17 mouse cellular contexts compared by ENCODE assay signal in genomic region chr17:25700863-25701496, GRCm38 (mm10). TPM values are rescaled to one million over a fixed set of nuclear protein-coding genes. Genes with fewer than 3 reads are reported as not detected.
DNase-seq lines count a peak whose midpoint lies in the region; ATAC-seq and TF ChIP-seq lines count a peak whose summit lies in the region.
"Had no signal": no experiment of that assay in that cellular context is flagged by ENCODE, and none has a peak within 500 bp of the region (broad histone marks: within the 10 kb centered on the region; RNA-seq: fewer than 3 reads in every experiment).

No protein-coding gene starts in this region.

- H3K9ac ChIP-seq in intestine, postnatal 0 days (ENCODE audit: low read depth, low read length) = no peak overlapping the region
- H3K9ac ChIP-seq in intestine, embryonic 16.5 days (ENCODE audit: low read depth, low read length) = no peak overlapping the region
- H3K9ac ChIP-seq: heart, embryonic 15.5 days had no signal

- TF ChIP-seq CTCF in intestine, postnatal 0 days (IDR thresholded peaks at IDR 0.05; ENCODE audit: low read depth) = peak; percentile 57
- TF ChIP-seq CTCF in G1E (IDR thresholded peaks at IDR 0.05; ENCODE audit: low read depth, low read length) = 0 out of 2 replicates have a peak, but pooled peaks have one; percentile 28

- no peaks in the 10 kb centered on the region for H3K9me3 ChIP-seq in intestine, postnatal 0 days (ENCODE audit: control insufficient read depth)
- H3K9me3 ChIP-seq in intestine, embryonic 16.5 days (ENCODE audit: control insufficient read depth, low read length) = no peaks in the 10 kb centered on the region
- H3K9me3 ChIP-seq in G1E (replicated peaks) = no peaks in the 10 kb centered on the region
- H3K9me3 ChIP-seq: embryonic facial prominence, embryonic 10.5 days; forebrain, embryonic 10.5 days; heart, embryonic 15.5 days had no signal

- no peak overlapping the region for H3K27ac ChIP-seq in intestine, postnatal 0 days (ENCODE audit: low read depth, low read length)
- no peak overlapping the region for H3K27ac ChIP-seq in intestine, embryonic 16.5 days (ENCODE audit: low read length)
- H3K27ac ChIP-seq: embryonic facial prominence, embryonic 10.5 days; forebrain, embryonic 10.5 days; heart, embryonic 15.5 days had no signal

- H3K4me1 ChIP-seq in intestine, postnatal 0 days (replicated peaks; ENCODE audit: control insufficient read depth, insufficient read depth, low read length) = no peaks in the 10 kb centered on the region
- no peaks in the 10 kb centered on the region for H3K4me1 ChIP-seq in intestine, embryonic 16.5 days (ENCODE audit: control insufficient read depth, insufficient read depth, low read length)
- no peaks in the 10 kb centered on the region for H3K4me1 ChIP-seq in G1E (ENCODE audit: insufficient read depth, low read depth, low read length)
- H3K4me1 ChIP-seq: heart, embryonic 15.5 days had no signal

- no peak overlapping the region for H3K4me3 ChIP-seq in intestine, postnatal 0 days (ENCODE audit: low read depth, low read length)
- no peak overlapping the region for H3K4me3 ChIP-seq in intestine, embryonic 16.5 days (ENCODE audit: low read length)
- no peak overlapping the region for H3K4me3 ChIP-seq in G1E (ENCODE audit: low read depth, low read length)
- H3K4me3 ChIP-seq: embryonic facial prominence, embryonic 10.5 days; forebrain, embryonic 10.5 days; heart, embryonic 15.5 days had no signal

- H3K4me2 ChIP-seq in intestine, postnatal 0 days (replicated peaks; ENCODE audit: low read depth) = no peak overlapping the region
- H3K4me2 ChIP-seq in intestine, embryonic 16.5 days (ENCODE audit: low read depth, low read length) = no peak overlapping the region
- H3K4me2 ChIP-seq: heart, embryonic 15.5 days had no signal

- H3K27me3 ChIP-seq in intestine, postnatal 0 days (replicated peaks; ENCODE audit: control insufficient read depth, insufficient read depth, low read length) = 0 out of 2 replicates have a peak, but pooled peaks cover 3% of the 10 kb centered on the region
- H3K27me3 ChIP-seq in intestine, embryonic 16.5 days (replicated peaks; ENCODE audit: control insufficient read depth, insufficient read depth, low read length) = no peaks in the 10 kb centered on the region
- H3K27me3 ChIP-seq in G1E (ENCODE audit: insufficient read depth, low read length) = peaks cover 13% of the 10 kb centered on the region; the same call in 1 of the 2 replicates

- no peaks in the 10 kb centered on the region for H3K36me3 ChIP-seq in intestine, postnatal 0 days (ENCODE audit: control insufficient read depth, insufficient read depth)
- no peaks in the 10 kb centered on the region for H3K36me3 ChIP-seq in intestine, embryonic 16.5 days (ENCODE audit: control insufficient read depth, insufficient read depth, low read length)
- H3K36me3 ChIP-seq in G1E (replicated peaks) = no peaks in the 10 kb centered on the region
- H3K36me3 ChIP-seq: embryonic facial prominence, embryonic 10.5 days; forebrain, embryonic 10.5 days; heart, embryonic 15.5 days had no signal

- DNase-seq in retina, postnatal 1 day = peak; percentile 42
- no peak for DNase-seq in retina, embryonic 14.5 days (ENCODE audit: low spot score)
- DNase-seq in G1E (ENCODE audit: low spot score) = no peak
- DNase-seq in induced T-regulatory cell, adult 2 months (ENCODE audit: low read depth) = peak; percentile 34
- DNase-seq in ovary, postnatal 10 days (ENCODE audit: low spot score) = no peak
- DNase-seq in T-cell, adult 2 months (ENCODE audit: low spot score) = no peak
- DNase-seq: adrenal gland, postnatal 25 days; cerebellum, adult 11-12 months; gastrocnemius, postnatal 10 days; lung, adult 18-20 months had no signal

- WGBS in intestine, postnatal 0 days = 61% methylated on average over 9 of the region's 9 CpGs
- WGBS in intestine, embryonic 16.5 days = 63% methylated on average over 9 of the region's 9 CpGs

- ATAC-seq in intestine, postnatal 0 days = no peak
- ATAC-seq in intestine, embryonic 16.5 days = no peak
- ATAC-seq in G1E (ENCODE audit: extremely low read depth, insufficient number of reproducible peaks, low FRiP score, poor library complexity, severe bottlenecking) = no peak
- ATAC-seq: inflammation-experienced regulatory T-cells, adult 6 months had no signal

RNA-seq across cellular contexts. Expression of gene Gng13, which starts 16.0 kb away (rescaled TPM):
- polyA plus RNA-seq in intestine, postnatal 0 days (2015; fragmentation: Nextera tagmentation; extraction: Ambion mirVana) = 0.92 and 0.95 TPM in 2 replicates
- polyA plus RNA-seq in intestine, embryonic 16.5 days (2015; fragmentation: Nextera tagmentation; extraction: Ambion mirVana) = 1.9 TPM in 2 replicates
- total RNA-seq in G1E (2014; fragmentation: Nextera tagmentation) = not detected in 2 replicates
- total RNA-seq in G1E (2017) = 0.16 TPM in 1 of 2 replicates, not detected in the other
- polyA plus RNA-seq in G1E (2012) = not detected in 2 replicates
- total RNA-seq: adrenal gland, postnatal 25 days; gastrocnemius, postnatal 10 days had no signal
- polyA plus RNA-seq: inflammation-experienced regulatory T-cells, adult 6 months had no signal

RNA-seq across cellular contexts. Expression of gene Chtf18, which starts 26.2 kb away (rescaled TPM):
- polyA plus RNA-seq in intestine, postnatal 0 days (2015; fragmentation: Nextera tagmentation; extraction: Ambion mirVana) = 4.3 and 6.1 TPM in 2 replicates
- 20.6 and 22.7 TPM in 2 replicates for polyA plus RNA-seq in intestine, embryonic 16.5 days (2015; fragmentation: Nextera tagmentation; extraction: Ambion mirVana)
- 7.3 and 17.7 TPM in 2 replicates for total RNA-seq in G1E (2014; fragmentation: Nextera tagmentation)
- 24.4 and 26.2 TPM in 2 replicates for total RNA-seq in G1E (2017)
- polyA plus RNA-seq in G1E (2012) = 80.9 and 89.1 TPM in 2 replicates

RNA-seq across cellular contexts. Expression of gene Rpusd1, which starts 26.5 kb away (rescaled TPM):
- polyA plus RNA-seq in intestine, postnatal 0 days (2015; fragmentation: Nextera tagmentation; extraction: Ambion mirVana) = 6.7 and 7.2 TPM in 2 replicates
- 15.8 and 19.4 TPM in 2 replicates for polyA plus RNA-seq in intestine, embryonic 16.5 days (2015; fragmentation: Nextera tagmentation; extraction: Ambion mirVana)
- total RNA-seq in G1E (2014; fragmentation: Nextera tagmentation) (7.5 and 7.8 TPM in 2 replicates), G1E (2017) (3.6 and 4.2 TPM in 2 replicates)
- polyA plus RNA-seq in G1E (2012) = 28.2 and 30.1 TPM in 2 replicates

RNA-seq across cellular contexts. Expression of gene Mslnl, which starts 34.9 kb away (rescaled TPM):
- polyA plus RNA-seq in intestine, postnatal 0 days (2015; fragmentation: Nextera tagmentation; extraction: Ambion mirVana) = not detected in 2 replicates
- polyA plus RNA-seq in intestine, embryonic 16.5 days (2015; fragmentation: Nextera tagmentation; extraction: Ambion mirVana) = 0.05 TPM in 2 replicates
- total RNA-seq in G1E (2014; fragmentation: Nextera tagmentation) (not detected in 2 replicates), G1E (2017) (not detected in 2 replicates)
- polyA plus RNA-seq in G1E (2012) = not detected in 2 replicates
- total RNA-seq: adrenal gland, postnatal 25 days; gastrocnemius, postnatal 10 days; left cerebral cortex, postnatal 10 days had no signal
- polyA plus RNA-seq: forebrain, embryonic 10.5 days; heart, embryonic 15.5 days; inflammation-experienced regulatory T-cells, adult 6 months had no signal

RNA-seq across cellular contexts. Expression of gene Msln, which starts 53.2 kb away (rescaled TPM):
- polyA plus RNA-seq in intestine, postnatal 0 days (2015; fragmentation: Nextera tagmentation; extraction: Ambion mirVana) = 48.2 and 57.0 TPM in 2 replicates
- polyA plus RNA-seq in intestine, embryonic 16.5 days (2015; fragmentation: Nextera tagmentation; extraction: Ambion mirVana) = 27.7 and 33.3 TPM in 2 replicates
- total RNA-seq in G1E (2014; fragmentation: Nextera tagmentation) = not detected in 2 replicates
- total RNA-seq in G1E (2017) = 0.55 TPM in 1 of 2 replicates, not detected in the other
- not detected in 2 replicates for polyA plus RNA-seq in G1E (2012)
- polyA plus RNA-seq: forebrain, embryonic 10.5 days; inflammation-experienced regulatory T-cells, adult 6 months had no signal

Comparison
In these comparisons a context has a peak if more than half of its experiments do, and no peak if none do; other contexts are left out.
1. DNase-seq: peak in retina, postnatal 1 day (single experiment) and induced T-regulatory cell, adult 2 months (single experiment); none in retina, embryonic 14.5 days (single experiment), G1E (single experiment), ovary, postnatal 10 days (single experiment) and T-cell, adult 2 months (single experiment).